Mouse (Mus musculus) telencephalon, adult 2 months (tissue): Measurements from ENCODE around the gene Ncoa5.

Experiments
- DNase-seq: peaks from one replicate; pipeline ENCODE4 v3.0.0-alpha.2; 2011; ENCODE audit warnings: low read depth, low spot score

The Ncoa5 gene

DNA sequence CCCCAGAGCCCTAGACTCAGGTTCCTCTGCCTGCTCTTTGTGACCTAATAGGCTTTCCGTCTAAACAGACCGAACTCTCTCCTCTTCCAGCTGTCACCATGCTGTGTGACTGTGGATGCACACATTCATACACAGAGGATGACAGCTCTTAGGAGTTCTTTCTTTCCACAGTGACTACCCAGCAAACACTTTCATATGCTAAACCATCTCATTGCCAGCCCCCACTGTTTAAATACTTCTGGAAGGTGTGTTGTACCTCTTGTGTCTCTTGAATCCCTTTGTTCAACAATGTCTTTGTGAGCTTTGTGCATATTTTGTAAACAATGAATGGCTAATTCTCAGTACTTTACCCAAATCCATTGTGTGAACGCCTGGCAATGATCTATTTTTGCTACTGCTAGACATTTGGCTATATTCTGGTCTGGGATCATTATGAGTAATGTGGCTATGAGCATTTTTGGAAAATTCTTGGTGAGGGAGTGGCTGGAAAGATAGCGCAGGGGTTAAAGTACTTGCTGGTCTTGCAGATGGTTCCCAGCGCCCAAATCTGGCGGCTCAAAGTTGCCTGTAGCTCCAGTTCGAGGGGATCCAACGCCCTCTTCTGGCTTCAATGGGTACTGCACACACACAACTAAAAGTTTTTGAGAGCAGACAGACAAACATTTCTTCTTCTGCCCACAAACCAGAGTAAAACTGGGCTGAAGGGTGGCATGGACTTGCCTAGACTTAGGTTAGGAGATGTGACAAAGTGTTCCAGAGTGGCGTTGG lies 76.9 kb downstream of the Ncoa5 start:
- no peak for DNase-seq

- no peak for DNase-seq
Observed at GRCm38 (mm10) chr2:164956195-164956594, 78.5 kb downstream of the Ncoa5 start.

GRCm38 (mm10) chr2:164955725-164956124 lies 78.9 kb downstream of the Ncoa5 start:
- DNase-seq, result no peak

DNA sequence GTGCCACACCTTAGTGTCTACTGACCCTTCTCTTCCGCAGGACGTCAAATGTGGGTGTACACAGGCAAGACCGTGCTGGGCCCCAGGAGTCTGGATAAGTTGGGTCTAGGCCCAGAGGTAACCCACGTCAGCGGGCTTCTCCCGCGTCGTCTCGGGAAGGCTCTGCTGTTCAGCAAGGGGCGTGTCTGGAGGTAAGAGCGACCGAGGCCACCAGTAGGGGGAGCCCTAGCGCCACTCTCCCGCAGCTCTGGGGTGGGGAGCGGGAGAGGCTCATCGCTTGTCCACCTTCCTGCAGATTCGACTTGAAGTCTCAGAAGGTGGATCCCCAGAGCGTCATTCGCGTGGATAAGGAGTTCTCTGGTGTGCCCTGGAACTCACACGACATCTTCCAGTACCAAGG lies 81.4 kb downstream of the Ncoa5 start:
- no peak for DNase-seq

GRCm38 (mm10) chr2:164952448-164952847 lies 82.2 kb downstream of the Ncoa5 start:
- DNase-seq, result no peak

DNA sequence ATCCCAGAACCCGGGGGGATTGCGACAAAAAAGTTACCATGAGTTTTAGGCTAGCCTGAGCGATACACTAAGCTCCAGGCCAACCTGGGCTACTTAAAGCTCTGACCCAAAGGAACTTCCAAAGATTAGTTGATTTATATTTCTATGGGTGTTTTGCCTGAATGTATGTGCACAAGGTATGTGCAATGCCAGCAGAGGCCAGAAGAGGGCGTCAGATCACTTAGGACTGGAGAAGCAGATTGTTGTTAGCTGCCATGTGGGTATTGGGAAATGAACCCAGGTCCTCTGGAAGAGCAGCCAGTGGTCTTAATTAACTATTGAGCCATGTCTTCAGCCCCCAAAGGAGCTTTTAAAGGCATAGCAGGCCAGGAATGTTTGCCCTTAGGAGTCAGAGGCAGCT lies 82.9 kb downstream of the Ncoa5 start:
- DNase-seq, result no peak

DNA sequence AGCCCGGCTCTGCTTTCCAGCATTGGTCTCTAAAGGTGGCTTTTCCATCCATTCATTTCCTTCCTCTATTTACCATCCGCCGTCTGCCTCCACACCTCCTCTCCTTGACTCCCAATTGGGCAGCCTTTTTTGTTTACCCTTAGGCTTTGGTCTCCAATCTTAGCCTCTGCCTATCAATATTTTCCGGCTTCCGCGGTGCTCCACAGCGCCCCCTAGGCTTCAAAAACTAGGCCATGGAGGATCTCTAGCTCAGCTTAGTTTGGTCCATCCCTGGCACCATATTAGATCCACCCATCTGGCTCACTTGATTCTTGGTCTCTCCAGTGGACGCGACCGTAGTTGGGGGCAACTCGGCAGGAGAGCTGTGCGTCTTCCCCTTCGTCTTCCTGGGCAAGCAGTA lies 84.2 kb downstream of the Ncoa5 start:
- no peak for DNase-seq
